Mouse (Mus musculus) liver, embryonic 18 days (tissue): ENCODE results near the gene Vps26c. TPM values are rescaled to one million over a fixed set of nuclear protein-coding genes. Genes with fewer than 3 reads are reported as not detected.

ENCODE experiments used
- polyA plus RNA-seq: library from polyadenylated mRNA; depleted of rRNA; stranded (reverse); fragments of >200 nt; gene quantifications from 2 replicates; pipeline ENCODE4 v1.2.3, GENCODE M21; 2012; rRNA removed

The Vps26c gene
- polyA plus RNA-seq: 18.4 and 20.3 TPM in 2 replicates

GRCm38 (mm10) chr16:94526344-94527151, at the start of gene Vps26c:
Gene Vps26c (minus strand): TSS chr16:94526830.

GRCm38 (mm10) chr16:94569229-94570176, 42.9 kb upstream of the Vps26c start, which contains the start of gene Dyrk1a:
Gene Dyrk1a (plus strand): TSS chr16:94570010.

Other genes starting within 250 kb of the Vps26c start
- 3.0 and 3.1 TPM in 2 replicates for gene Hlcs, start 213.3 kb downstream of the Vps26c start, polyA plus RNA-seq
- 1.3 and 1.6 TPM in 2 replicates for gene Ripply3, start 198.4 kb downstream of the Vps26c start, polyA plus RNA-seq
- 8.2 and 8.9 TPM in 2 replicates for gene Ttc3, start 156.2 kb downstream of the Vps26c start, polyA plus RNA-seq
- gene Pigp, start 155.0 kb downstream of the Vps26c start, polyA plus RNA-seq: 31.5 and 31.7 TPM in 2 replicates
- gene Dyrk1a, start 43.2 kb upstream of the Vps26c start, polyA plus RNA-seq: 7.8 and 9.3 TPM in 2 replicates